Mouse (Mus musculus): ENCODE data around the gene Uba3. TPM values are rescaled to one million over a fixed set of nuclear protein-coding genes. Genes with fewer than 3 reads are reported as not detected.

Uba3 gene
- polyA plus RNA-seq, 1 experiment, result 136 TPM

DNA sequence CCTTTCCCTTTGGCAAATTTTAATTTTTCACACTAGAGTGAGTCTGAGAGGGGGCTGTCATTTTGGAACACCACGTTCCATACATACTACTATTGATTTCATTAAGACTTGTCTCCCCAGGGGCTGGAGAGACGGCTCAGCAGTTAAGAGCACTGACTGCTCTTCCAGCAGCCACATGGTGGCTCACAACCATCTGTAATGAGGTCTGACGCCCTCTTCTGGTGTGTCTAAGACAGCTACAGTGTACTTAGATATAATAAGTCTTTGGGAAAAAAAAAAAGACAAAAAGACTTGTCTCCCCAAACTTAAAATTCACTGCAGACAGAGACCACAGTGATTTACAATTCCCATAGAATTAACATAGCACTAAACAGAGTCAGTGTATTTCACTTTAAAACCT is 5.0 kb downstream of the Uba3 start:
- TF ChIP-seq EP300 (IDR thresholded peaks at IDR 0.05; ENCODE audit: insufficient read depth, low read depth, low read length), result no peak
- peak; percentile 27 for TF ChIP-seq CTCF (IDR thresholded peaks at IDR 0.05; ENCODE audit: low read depth, low read length)
- Histone ChIP-seq H3K4me3 (ENCODE audit: low read depth, low read length) (no peak overlapping the region), H3K9me3 (replicated peaks; ENCODE audit: control insufficient read depth, insufficient read depth, low read length, poor library complexity, severe bottlenecking) (no peaks in the 10 kb centered on the region), H3K27ac (ENCODE audit: insufficient read depth, low read length) (no peak overlapping the region), H3K9ac (ENCODE audit: low read depth, poor library complexity, severe bottlenecking) (no peak overlapping the region), H3K27me3 (ENCODE audit: control insufficient read depth, insufficient read depth, low read length, poor library complexity, severe bottlenecking) (no peaks in the 10 kb centered on the region), H3K36me3 (ENCODE audit: control insufficient read depth, insufficient read depth, low read length, poor library complexity, severe bottlenecking) (peaks cover 37% of the 10 kb centered on the region), H3K4me1 (ENCODE audit: control insufficient read depth, insufficient read depth, low read length) (peaks cover 1% of the 10 kb centered on the region)

DNA sequence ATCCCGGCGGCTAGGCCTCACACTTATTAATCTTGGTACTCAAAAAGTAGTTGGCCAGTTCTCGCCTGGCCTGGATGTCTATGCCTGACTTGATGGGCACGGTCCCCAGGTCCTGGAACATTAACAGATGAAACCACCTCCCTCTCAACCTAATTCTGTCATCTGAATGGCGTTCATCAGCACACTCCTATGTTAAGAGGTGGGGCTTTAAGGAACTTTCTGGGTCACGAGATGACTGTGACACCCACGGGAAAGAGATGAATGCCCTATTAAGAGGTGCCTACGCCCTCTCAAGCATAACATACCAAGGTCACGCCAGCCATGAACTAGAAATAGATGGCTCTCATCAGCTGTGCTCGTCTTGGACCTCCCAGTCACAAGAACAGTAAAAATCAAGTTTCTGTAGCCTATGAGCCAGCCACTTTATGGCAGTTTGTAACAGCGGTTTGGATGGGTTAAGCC is 26.0 kb downstream of the Uba3 start:
- H3K27ac ChIP-seq (ENCODE audit: insufficient read depth, low read length), result peak overlapping the region; percentile 39
- H3K36me3 ChIP-seq (ENCODE audit: control insufficient read depth, insufficient read depth, low read length, poor library complexity, severe bottlenecking), result peaks cover 8% of the 10 kb centered on the region
- H3K27me3 ChIP-seq (ENCODE audit: control insufficient read depth, insufficient read depth, low read length, poor library complexity, severe bottlenecking), result no peaks in the 10 kb centered on the region
- H3K9me3 ChIP-seq (replicated peaks; ENCODE audit: control insufficient read depth, insufficient read depth, low read length, poor library complexity, severe bottlenecking), result no peaks in the 10 kb centered on the region
- H3K9ac ChIP-seq (ENCODE audit: low read depth, poor library complexity, severe bottlenecking), result peak overlapping the region; percentile 85
- no peaks in the 10 kb centered on the region for H3K4me1 ChIP-seq (ENCODE audit: control insufficient read depth, insufficient read depth, low read length)
- peak overlapping the region; percentile 88 for H3K4me3 ChIP-seq (ENCODE audit: low read depth, low read length)
- TF ChIP-seq CTCF (IDR thresholded peaks at IDR 0.05; ENCODE audit: low read depth, low read length) (no peak), POLR2A (IDR thresholded peaks at IDR 0.05; ENCODE audit: insufficient read depth, low read length) (no peak), EP300 (IDR thresholded peaks at IDR 0.05; ENCODE audit: insufficient read depth, low read depth, low read length) (no peak)

GRCm38 (mm10) chr6:97178491-97179366 is 26.7 kb downstream of the Uba3 start, which contains the start of gene Tmf1:
Gene Tmf1 (minus strand): TSS chr6:97179122.
- peaks cover 5% of the 10 kb centered on the region; the same call in 1 of the 2 replicates for H3K36me3 ChIP-seq (ENCODE audit: control insufficient read depth, insufficient read depth, low read length, poor library complexity, severe bottlenecking)

GRCm38 (mm10) chr6:97175716-97176115 is 29.7 kb downstream of the Uba3 start:
- Histone ChIP-seq H3K27ac (ENCODE audit: insufficient read depth, low read length) (no peak overlapping the region), H3K4me1 (ENCODE audit: control insufficient read depth, insufficient read depth, low read length) (no peaks in the 10 kb centered on the region), H3K27me3 (ENCODE audit: control insufficient read depth, insufficient read depth, low read length, poor library complexity, severe bottlenecking) (no peaks in the 10 kb centered on the region), H3K9me3 (replicated peaks; ENCODE audit: control insufficient read depth, insufficient read depth, low read length, poor library complexity, severe bottlenecking) (no peaks in the 10 kb centered on the region), H3K4me3 (ENCODE audit: low read depth, low read length) (no peak overlapping the region), H3K36me3 (ENCODE audit: control insufficient read depth, insufficient read depth, low read length, poor library complexity, severe bottlenecking) (peaks cover 20% of the 10 kb centered on the region), H3K9ac (ENCODE audit: low read depth, poor library complexity, severe bottlenecking) (no peak overlapping the region)
- TF ChIP-seq EP300 (IDR thresholded peaks at IDR 0.05; ENCODE audit: insufficient read depth, low read depth, low read length) (no peak), POLR2A (IDR thresholded peaks at IDR 0.05; ENCODE audit: insufficient read depth, low read length) (no peak), CTCF (IDR thresholded peaks at IDR 0.05; ENCODE audit: low read depth, low read length) (no peak)

More at GRCm38 (mm10) chr6:97178491-97179366, 26.7 kb downstream of the Uba3 start, which contains the start of gene Tmf1:
- peak within 1 kb of the TSS; percentile 85 for H3K9ac ChIP-seq (ENCODE audit: low read depth, poor library complexity, severe bottlenecking)
- H3K27ac ChIP-seq (ENCODE audit: insufficient read depth, low read length), result peak within 1 kb of the TSS; percentile 39
- peak within 1 kb of the TSS; percentile 88 for H3K4me3 ChIP-seq (ENCODE audit: low read depth, low read length)
- TF ChIP-seq POLR2A (IDR thresholded peaks at IDR 0.05; ENCODE audit: insufficient read depth, low read length), result no peak
- no peak for TF ChIP-seq EP300 (IDR thresholded peaks at IDR 0.05; ENCODE audit: insufficient read depth, low read depth, low read length)
- no peak for TF ChIP-seq CTCF (IDR thresholded peaks at IDR 0.05; ENCODE audit: low read depth, low read length)
- no peaks in the 10 kb centered on the region for H3K4me1 ChIP-seq (ENCODE audit: control insufficient read depth, insufficient read depth, low read length)
- H3K9me3 ChIP-seq (replicated peaks; ENCODE audit: control insufficient read depth, insufficient read depth, low read length, poor library complexity, severe bottlenecking), result no peaks in the 10 kb centered on the region
- no peaks in the 10 kb centered on the region for H3K27me3 ChIP-seq (ENCODE audit: control insufficient read depth, insufficient read depth, low read length, poor library complexity, severe bottlenecking)

DNA sequence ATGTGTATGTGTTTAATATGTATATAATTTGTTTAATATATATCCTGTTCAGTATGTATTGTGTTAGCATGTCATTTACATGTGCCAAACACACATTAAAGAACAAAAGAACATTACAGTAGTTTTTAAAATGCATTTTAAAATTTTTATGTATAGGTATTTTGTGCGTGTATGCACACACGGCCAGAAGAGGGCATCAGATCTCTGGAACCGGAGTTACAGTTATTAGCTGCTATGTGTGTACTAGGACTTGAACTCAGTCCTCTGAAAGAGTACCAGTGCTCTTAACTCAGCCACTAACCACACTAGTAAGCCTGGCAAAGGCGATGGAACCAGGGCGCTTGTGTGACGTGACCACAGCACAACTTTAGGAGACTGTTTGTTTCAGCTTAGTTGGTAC is 55.3 kb downstream of the Uba3 start:
- H3K27me3 ChIP-seq (ENCODE audit: control insufficient read depth, insufficient read depth, low read length, poor library complexity, severe bottlenecking), result no peaks in the 10 kb centered on the region
- no peak overlapping the region; the same call in 1 of the 2 replicates for H3K27ac ChIP-seq (ENCODE audit: insufficient read depth, low read length)
- TF ChIP-seq CTCF (IDR thresholded peaks at IDR 0.05; ENCODE audit: low read depth, low read length) (no peak), EP300 (IDR thresholded peaks at IDR 0.05; ENCODE audit: insufficient read depth, low read depth, low read length) (no peak), POLR2A (IDR thresholded peaks at IDR 0.05; ENCODE audit: insufficient read depth, low read length) (no peak)
- no peaks in the 10 kb centered on the region for H3K4me1 ChIP-seq (ENCODE audit: control insufficient read depth, insufficient read depth, low read length)
- H3K9me3 ChIP-seq (replicated peaks; ENCODE audit: control insufficient read depth, insufficient read depth, low read length, poor library complexity, severe bottlenecking), result no peaks in the 10 kb centered on the region
- H3K4me3 ChIP-seq (ENCODE audit: low read depth, low read length), result no peak overlapping the region
- no peaks in the 10 kb centered on the region for H3K36me3 ChIP-seq (ENCODE audit: control insufficient read depth, insufficient read depth, low read length, poor library complexity, severe bottlenecking)
- H3K9ac ChIP-seq (ENCODE audit: low read depth, poor library complexity, severe bottlenecking), result no peak overlapping the region

GRCm38 (mm10) chr6:97149721-97150120 is 55.7 kb downstream of the Uba3 start:
- TF ChIP-seq EP300 (IDR thresholded peaks at IDR 0.05; ENCODE audit: insufficient read depth, low read depth, low read length) (no peak), POLR2A (IDR thresholded peaks at IDR 0.05; ENCODE audit: insufficient read depth, low read length) (no peak), CTCF (IDR thresholded peaks at IDR 0.05; ENCODE audit: low read depth, low read length) (no peak)
- H3K9me3 ChIP-seq (replicated peaks; ENCODE audit: control insufficient read depth, insufficient read depth, low read length, poor library complexity, severe bottlenecking), result no peaks in the 10 kb centered on the region
- no peak overlapping the region for H3K4me3 ChIP-seq (ENCODE audit: low read depth, low read length)
- no peak overlapping the region for H3K9ac ChIP-seq (ENCODE audit: low read depth, poor library complexity, severe bottlenecking)
- H3K4me1 ChIP-seq (ENCODE audit: control insufficient read depth, insufficient read depth, low read length), result no peaks in the 10 kb centered on the region
- no peak overlapping the region for H3K27ac ChIP-seq (ENCODE audit: insufficient read depth, low read length)
- H3K27me3 ChIP-seq (ENCODE audit: control insufficient read depth, insufficient read depth, low read length, poor library complexity, severe bottlenecking), result no peaks in the 10 kb centered on the region
- H3K36me3 ChIP-seq (ENCODE audit: control insufficient read depth, insufficient read depth, low read length, poor library complexity, severe bottlenecking), result no peaks in the 10 kb centered on the region
